Mouse (Mus musculus) erythroblast, embryonic 14.5 days (primary cell): ENCODE measurements around the gene 1700007K13Rik.

Experiments used
- GATA1 ChIP-seq: IDR thresholded peaks from 2 replicates; pipeline ENCODE4 v1.6.1; 2012; ENCODE audit warnings: low read length, inconsistent platforms, mixed read lengths
- TAL1 ChIP-seq: IDR thresholded peaks from 3 replicates; pipeline ENCODE4 v1.6.1; 2012; ENCODE audit warnings: low read length, inconsistent platforms, mixed read lengths

- TF ChIP-seq GATA1, result no peak
- no peak for TF ChIP-seq TAL1
These were observed at the start of gene 1700007K13Rik for GRCm38 (mm10) chr2:28465836-28466518.
